Mouse (Mus musculus) liver, embryonic 16.5 days (tissue): ENCODE measurements at regions not wholly inside any gene's neighbourhood (a gene's known extent, or its start where the extent isn't known, plus 50 kb on each side); places are given as distances from the start of the nearest gene placed in this dataset.

Source experiments
- ATAC-seq: fragments of 200-750 bp; cut with Nextera tagmentation; 2 replicates; pipeline ENCODE4 v1.8.0; 2017; ENCODE audit warnings: low read depth, mild to moderate bottlenecking, moderate number of reproducible peaks, moderate library complexity
- H3K27ac ChIP-seq: fragments of 300-500 bp; sonication (generic); 2 replicates; pipeline ENCODE4 v1.5.1; 2014; ENCODE audit warnings: mild to moderate bottlenecking, low read length
- H3K27me3 ChIP-seq: fragments of 300-500 bp; sonication (generic); 2 replicates; pipeline ENCODE4 v1.6.1; 2014; ENCODE audit warnings: low read depth, low read length, mixed read lengths; ENCODE audit not compliant: control insufficient read depth, insufficient read depth
- H3K36me3 ChIP-seq: fragments of 300-500 bp; sonication (generic); 2 replicates; pipeline ENCODE4 v1.6.1; 2014; ENCODE audit warnings: mild to moderate bottlenecking; ENCODE audit not compliant: control insufficient read depth, insufficient read depth
- H3K4me1 ChIP-seq: fragments of 300-500 bp; sonication (generic); 2 replicates; pipeline ENCODE4 v1.6.1; 2014; ENCODE audit warnings: low read depth, low read length, mixed read lengths; ENCODE audit not compliant: control insufficient read depth
- H3K4me2 ChIP-seq: fragments of 300-500 bp; sonication (generic); 2 replicates; pipeline ENCODE4 v1.6.1; 2014; ENCODE audit warnings: low read depth, low read length, mixed read lengths
- H3K4me3 ChIP-seq: fragments of 300-500 bp; sonication (generic); 2 replicates; pipeline ENCODE4 v1.5.1; 2014; ENCODE audit warnings: low read depth, mild to moderate bottlenecking, low read length
- H3K9ac ChIP-seq: fragments of 300-500 bp; sonication (generic); 2 replicates; pipeline ENCODE4 v1.6.1; 2014; ENCODE audit warnings: low read depth, low read length
- H3K9me3 ChIP-seq: fragments of 300-500 bp; sonication (generic); replicated peaks from 2 replicates; pipeline ENCODE4 v1.6.1; 2016; ENCODE audit warnings: low read length; ENCODE audit not compliant: control insufficient read depth
- WGBS: fragments of 180-500 bp; shearing (Covaris S2); extraction: QIAGEN DNeasy Blood & Tissue Kit; methylation state at CpG from one replicate; pipeline ENCODE4 v1.1.7; 2014; ENCODE audit not compliant: insufficient replicate concordance; 5-methylcytosine and 5-hydroxymethylcytosine counted together

- no peaks in the 10 kb centered on the region for H3K4me1 ChIP-seq
- H3K27me3 ChIP-seq, result no peaks in the 10 kb centered on the region
- H3K4me2 ChIP-seq, result no peak overlapping the region
- no peak for ATAC-seq
- WGBS, result 55% methylated on average over 10 of the region's 10 CpGs
- H3K27ac ChIP-seq, result no peak overlapping the region
- no peaks in the 10 kb centered on the region for H3K9me3 ChIP-seq
- H3K36me3 ChIP-seq, result no peaks in the 10 kb centered on the region
- no peak overlapping the region for H3K4me3 ChIP-seq
- no peak overlapping the region for H3K9ac ChIP-seq
Observed at GRCm38 (mm10) chr14:71241655-71242390, 642.2 kb upstream of the Fam160b2 start.

GRCm38 (mm10) chr14:71236192-71236591, 636.6 kb upstream of the Fam160b2 start:
- Histone ChIP-seq H3K9ac (no peak overlapping the region), H3K27me3 (no peaks in the 10 kb centered on the region), H3K4me1 (no peaks in the 10 kb centered on the region), H3K4me3 (no peak overlapping the region), H3K9me3 (no peaks in the 10 kb centered on the region), H3K4me2 (no peak overlapping the region), H3K27ac (no peak overlapping the region), H3K36me3 (no peaks in the 10 kb centered on the region)
- 52% methylated on average over 6 of the region's 6 CpGs for WGBS
- ATAC-seq, result no peak

- no peak overlapping the region for H3K4me3 ChIP-seq
- no peaks in the 10 kb centered on the region for H3K27me3 ChIP-seq
- no peak overlapping the region for H3K27ac ChIP-seq
- no peak for ATAC-seq
- no peaks in the 10 kb centered on the region for H3K36me3 ChIP-seq
- no peak overlapping the region for H3K4me2 ChIP-seq
- H3K9me3 ChIP-seq, result no peaks in the 10 kb centered on the region
- 52% methylated on average over 2 of the region's 2 CpGs for WGBS
- no peak overlapping the region for H3K9ac ChIP-seq
- H3K4me1 ChIP-seq, result no peaks in the 10 kb centered on the region
Observed at GRCm38 (mm10) chr14:71234900-71235299, 635.3 kb upstream of the Fam160b2 start.

GRCm38 (mm10) chr14:71234276-71234675, 634.6 kb upstream of the Fam160b2 start:
- Histone ChIP-seq H3K27ac (no peak overlapping the region), H3K4me2 (no peak overlapping the region), H3K4me3 (no peak overlapping the region), H3K4me1 (no peaks in the 10 kb centered on the region), H3K9me3 (no peaks in the 10 kb centered on the region), H3K36me3 (no peaks in the 10 kb centered on the region), H3K27me3 (no peaks in the 10 kb centered on the region), H3K9ac (no peak overlapping the region)
- no peak for ATAC-seq
- WGBS, result 48% methylated on average over 2 of the region's 2 CpGs

GRCm38 (mm10) chr14:71231223-71231815, 631.7 kb upstream of the Fam160b2 start:
- Histone ChIP-seq H3K27ac (no peak overlapping the region), H3K4me2 (no peak overlapping the region), H3K27me3 (no peaks in the 10 kb centered on the region), H3K9me3 (no peaks in the 10 kb centered on the region), H3K4me3 (no peak overlapping the region), H3K36me3 (no peaks in the 10 kb centered on the region), H3K9ac (no peak overlapping the region), H3K4me1 (no peaks in the 10 kb centered on the region)
- 66% methylated on average over 4 of the region's 4 CpGs for WGBS
- no peak for ATAC-seq

- H3K27ac ChIP-seq, result no peak overlapping the region
- no peak for ATAC-seq
- no peaks in the 10 kb centered on the region for H3K9me3 ChIP-seq
- H3K9ac ChIP-seq, result no peak overlapping the region
- 76% methylated on average over 7 of the region's 7 CpGs for WGBS
- no peaks in the 10 kb centered on the region for H3K27me3 ChIP-seq
- H3K4me1 ChIP-seq, result no peaks in the 10 kb centered on the region
- no peak overlapping the region for H3K4me2 ChIP-seq
- H3K36me3 ChIP-seq, result no peaks in the 10 kb centered on the region
- H3K4me3 ChIP-seq, result no peak overlapping the region
Observed at GRCm38 (mm10) chr14:71230484-71231188, 631.0 kb upstream of the Fam160b2 start.

- Histone ChIP-seq H3K9me3 (no peaks in the 10 kb centered on the region), H3K9ac (no peak overlapping the region), H3K4me2 (no peak overlapping the region), H3K4me3 (no peak overlapping the region), H3K36me3 (no peaks in the 10 kb centered on the region), H3K27me3 (no peaks in the 10 kb centered on the region), H3K27ac (no peak overlapping the region), H3K4me1 (no peaks in the 10 kb centered on the region)
- peak; percentile 61; the same call in 1 of the 2 replicates for ATAC-seq
- 20% methylated on average over 2 of the region's 2 CpGs for WGBS
Observed at GRCm38 (mm10) chr14:71229955-71230354, 630.3 kb upstream of the Fam160b2 start.

- H3K27me3 ChIP-seq, result no peaks in the 10 kb centered on the region
- H3K9me3 ChIP-seq, result no peaks in the 10 kb centered on the region
- no peaks in the 10 kb centered on the region for H3K36me3 ChIP-seq
- no peak overlapping the region for H3K4me2 ChIP-seq
- ATAC-seq, result no peak
- no peak overlapping the region for H3K9ac ChIP-seq
- no peaks in the 10 kb centered on the region for H3K4me1 ChIP-seq
- 69% methylated on average over 8 of the region's 8 CpGs for WGBS
- H3K4me3 ChIP-seq, result no peak overlapping the region
- no peak overlapping the region for H3K27ac ChIP-seq
Observed at GRCm38 (mm10) chr14:71228894-71229446, 629.3 kb upstream of the Fam160b2 start.

- H3K4me3 ChIP-seq, result no peak overlapping the region
- 9% methylated on average over 1 of the region's 1 CpGs for WGBS
- H3K27me3 ChIP-seq, result no peaks in the 10 kb centered on the region
- H3K4me1 ChIP-seq, result no peaks in the 10 kb centered on the region; the same call in 1 of the 2 replicates
- H3K36me3 ChIP-seq, result no peaks in the 10 kb centered on the region
- H3K9me3 ChIP-seq, result no peaks in the 10 kb centered on the region
- no peak overlapping the region for H3K27ac ChIP-seq
- H3K9ac ChIP-seq, result no peak overlapping the region
- H3K4me2 ChIP-seq, result no peak overlapping the region
- ATAC-seq, result no peak; the same call in 1 of the 2 replicates
Observed at GRCm38 (mm10) chr14:71217041-71217440, 617.4 kb upstream of the Fam160b2 start.
